Mouse (Mus musculus): Measurements from ENCODE around the gene Spon1. TPM values are rescaled to one million over a fixed set of nuclear protein-coding genes. Genes with fewer than 3 reads are reported as not detected.
A peak's percentile ranks its signal among the peaks of the same experiment; 100 is the strongest.

The Spon1 gene
- total and polyA plus RNA-seq, 3 experiments = not detected

DNA sequence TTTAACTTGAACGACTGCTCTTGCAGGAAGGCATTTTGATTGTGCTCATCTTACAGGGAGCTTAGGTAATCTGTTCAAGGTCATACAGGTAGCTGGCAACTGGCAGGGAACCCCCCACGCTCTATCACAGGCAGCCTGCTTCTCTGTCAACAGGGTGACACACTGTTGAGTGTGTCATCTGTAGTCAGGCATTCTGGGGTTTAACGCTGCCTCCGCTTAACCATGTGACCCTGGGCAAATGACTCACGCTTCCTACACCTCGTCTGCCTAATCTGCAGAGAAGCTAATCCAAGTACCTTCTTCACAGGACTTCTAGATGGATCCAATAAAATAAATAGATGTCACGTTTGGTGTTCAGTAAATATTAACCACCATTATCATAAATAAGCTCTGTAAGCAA, 26.6 kb upstream of the Spon1 start:
- Histone ChIP-seq H3K4me3 (replicated peaks in 1 of 3; ENCODE audit: low read depth in 2 of 3, low read length in 2 of 3, poor library complexity in 1 of 3) (no peak overlapping the region), H3K9me3 (replicated peaks; ENCODE audit: low read length) (no peaks in the 10 kb centered on the region), H3K27ac (ENCODE audit: insufficient read depth, low read depth) (no peak overlapping the region), H3K4me1 (ENCODE audit: control insufficient read depth in 1 of 2, insufficient read depth in 2 of 2) (no peaks in the 10 kb centered on the region), H3K36me3 (replicated peaks in 1 of 2; ENCODE audit: control insufficient read depth in 1 of 2, insufficient read depth in 1 of 2, low read length in 1 of 2) (no peaks in the 10 kb centered on the region), H3K9ac (ENCODE audit: insufficient read depth, low read depth) (no peak overlapping the region), H3K79me2 (replicated peaks; ENCODE audit: control insufficient read depth, extremely low read depth, insufficient read depth, poor library complexity, severe bottlenecking) (no peaks in the 10 kb centered on the region), H3K27me3 (replicated peaks) (peaks cover 4% of the 10 kb centered on the region), H3K4me2 (ENCODE audit: insufficient read depth, low read depth, poor library complexity, severe bottlenecking) (no peak overlapping the region)
- DNase-seq (ENCODE audit: extremely low read depth) = no peak
- in situ Hi-C loops (cut with MboI; ENCODE audit: low pct_ligation_motif_present, low pct_unique_long_range_greater_than_20kb, low sequenced_read_pairs) (no loop called here), dilution Hi-C loops (cut with MboI; ENCODE audit: extremely low pct_ligation_motif_present, extremely low pct_unique_long_range_greater_than_20kb, low sequenced_read_pairs) (no loop called here)
- TF ChIP-seq CTCF (conservative IDR thresholded peaks at IDR 0.05 in 1 of 2, IDR thresholded peaks at IDR 0.05 in 1 of 2; ENCODE audit: low read depth in 2 of 2, low read length in 2 of 2) (no peak), ELF1 (IDR thresholded peaks at IDR 0.05; ENCODE audit: low read depth, low read length) (no peak), ETS1 (conservative IDR thresholded peaks at IDR 0.05; ENCODE audit: low read depth, low read length) (no peak), MYC (IDR thresholded peaks at IDR 0.05; ENCODE audit: low read depth, low read length) (no peak), SMC3 (IDR thresholded peaks at IDR 0.05; ENCODE audit: low read depth, low read length) (no peak), TBP (conservative IDR thresholded peaks at IDR 0.05; ENCODE audit: low read depth, low read length) (no peak), MAX (IDR thresholded peaks at IDR 0.05; ENCODE audit: low read length) (no peak), PAX5 (IDR thresholded peaks at IDR 0.05; ENCODE audit: low read length) (no peak), USF1 (IDR thresholded peaks at IDR 0.05; ENCODE audit: low read depth, low read length) (no peak), KAT2A (IDR thresholded peaks at IDR 0.05; ENCODE audit: insufficient replicate concordance, low read length) (no peak), TCF12 (IDR thresholded peaks at IDR 0.05; ENCODE audit: low read depth, low read length) (no peak), POLR2A (IDR thresholded peaks at IDR 0.05; ENCODE audit: low read depth, low read length) (no peak), NELFE (IDR thresholded peaks at IDR 0.05; ENCODE audit: low read depth, low read length) (no peak), USF2 (conservative IDR thresholded peaks at IDR 0.05; ENCODE audit: low read depth, low read length) (no peak), JUND (conservative IDR thresholded peaks at IDR 0.05; ENCODE audit: low read depth, low read length) (no peak), MXI1 (IDR thresholded peaks at IDR 0.05; ENCODE audit: low read depth, low read length) (no peak), POLR2AphosphoS2 (IDR thresholded peaks at IDR 0.05; ENCODE audit: low read depth, low read length) (no peak)

DNA sequence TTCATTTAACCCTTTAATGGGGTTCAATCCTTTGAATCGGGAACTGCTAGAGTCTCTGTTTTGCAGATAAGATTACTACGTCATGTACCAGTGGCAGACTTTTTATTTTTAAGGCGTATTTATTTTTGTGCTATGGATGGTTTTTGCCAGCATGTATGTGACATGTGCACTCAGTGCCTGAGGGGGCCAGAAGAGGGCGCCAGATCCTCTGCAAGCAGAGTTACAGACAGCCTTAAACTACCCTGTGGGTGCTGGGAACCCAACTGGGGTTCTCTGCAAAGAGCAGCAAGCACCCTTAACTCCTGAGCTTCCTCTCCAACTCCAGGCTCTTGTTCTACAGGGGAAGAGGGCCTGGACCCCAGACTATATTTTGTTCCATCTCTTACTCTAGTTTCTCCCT, 23.2 kb upstream of the Spon1 start:
- Histone ChIP-seq H3K27me3 (replicated peaks) (peaks cover 5% of the 10 kb centered on the region), H3K79me2 (replicated peaks; ENCODE audit: control insufficient read depth, extremely low read depth, insufficient read depth, poor library complexity, severe bottlenecking) (no peaks in the 10 kb centered on the region), H3K36me3 (replicated peaks in 1 of 2; ENCODE audit: control insufficient read depth in 1 of 2, insufficient read depth in 1 of 2, low read length in 1 of 2) (no peaks in the 10 kb centered on the region), H3K27ac (ENCODE audit: insufficient read depth, low read depth) (no peak overlapping the region), H3K4me3 (replicated peaks in 1 of 3; ENCODE audit: low read depth in 2 of 3, low read length in 2 of 3, poor library complexity in 1 of 3) (no peak overlapping the region), H3K4me2 (ENCODE audit: insufficient read depth, low read depth, poor library complexity, severe bottlenecking) (no peak overlapping the region), H3K4me1 (ENCODE audit: control insufficient read depth in 1 of 2, insufficient read depth in 2 of 2) (no peaks in the 10 kb centered on the region), H3K9ac (ENCODE audit: insufficient read depth, low read depth) (no peak overlapping the region), H3K9me3 (replicated peaks; ENCODE audit: low read length) (no peaks in the 10 kb centered on the region)
- TF ChIP-seq CTCF (conservative IDR thresholded peaks at IDR 0.05 in 1 of 2, IDR thresholded peaks at IDR 0.05 in 1 of 2; ENCODE audit: low read depth in 2 of 2, low read length in 2 of 2) (peak in 1 of 2 experiments; percentile 13; a peak in 2 of 4 replicates), BHLHE40 (IDR thresholded peaks at IDR 0.05; ENCODE audit: low read depth, low read length) (no peak)
- DNase-seq (ENCODE audit: extremely low read depth) = no peak
- in situ Hi-C loops (cut with MboI; ENCODE audit: low pct_ligation_motif_present, low pct_unique_long_range_greater_than_20kb, low sequenced_read_pairs) (no loop called here), dilution Hi-C loops (cut with MboI; ENCODE audit: extremely low pct_ligation_motif_present, extremely low pct_unique_long_range_greater_than_20kb, low sequenced_read_pairs) (no loop called here)
